Mouse (Mus musculus): Measurements from ENCODE around the gene Foxj3. TPM values are rescaled to one million over a fixed set of nuclear protein-coding genes. Genes with fewer than 3 reads are reported as not detected.
A peak's percentile ranks its signal among the peaks of the same experiment; 100 is the strongest.

Gene Foxj3
- polyA plus RNA-seq, 1 experiment from 2014 or later, result 27.3 TPM

- Histone ChIP-seq H3K4me1 (peaks cover 8% of the 10 kb centered on the region), H3K4me3 (no peak overlapping the region), H3K9ac (no peak overlapping the region), H3K27ac (no peak overlapping the region), H3K4me2 (replicated peaks) (no peak overlapping the region), H3K36me3 (no peaks in the 10 kb centered on the region), H3K9me3 (replicated peaks) (no peaks in the 10 kb centered on the region), H3K27me3 (no peaks in the 10 kb centered on the region)
- ATAC-seq (ENCODE audit: low FRiP score), result 0 out of 2 replicates have a peak, but pooled peaks have one; percentile 20
- 62% methylated on average over 10 of the region's 10 CpGs for WGBS
Observed at GRCm38 (mm10) chr4:119669356-119670209, 132.8 kb downstream of the Foxj3 start.

- Histone ChIP-seq H3K4me1 (peaks cover 8% of the 10 kb centered on the region), H3K36me3 (no peaks in the 10 kb centered on the region), H3K27me3 (no peaks in the 10 kb centered on the region), H3K4me2 (replicated peaks) (no peak overlapping the region), H3K4me3 (no peak overlapping the region), H3K9me3 (replicated peaks) (no peaks in the 10 kb centered on the region), H3K27ac (no peak overlapping the region), H3K9ac (no peak overlapping the region)
- WGBS, result 42% methylated on average over 7 of the region's 7 CpGs
- no peak for ATAC-seq (ENCODE audit: low FRiP score)
Observed at GRCm38 (mm10) chr4:119670210-119670555, 133.4 kb downstream of the Foxj3 start.

GRCm38 (mm10) chr4:119670736-119671135 is 133.9 kb downstream of the Foxj3 start:
- no peak overlapping the region for H3K27ac ChIP-seq
- no peak overlapping the region for H3K4me2 ChIP-seq (replicated peaks)
- no peak for ATAC-seq (ENCODE audit: low FRiP score)
- H3K9me3 ChIP-seq (replicated peaks), result no peaks in the 10 kb centered on the region
- WGBS, result 88% methylated on average over 6 of the region's 6 CpGs
- H3K4me1 ChIP-seq, result peaks cover 8% of the 10 kb centered on the region
- H3K4me3 ChIP-seq, result no peak overlapping the region
- H3K27me3 ChIP-seq, result no peaks in the 10 kb centered on the region
- no peak overlapping the region for H3K9ac ChIP-seq
- no peaks in the 10 kb centered on the region for H3K36me3 ChIP-seq

GRCm38 (mm10) chr4:119671164-119671563 is 134.4 kb downstream of the Foxj3 start:
- 94% methylated on average over 9 of the region's 9 CpGs for WGBS
- Histone ChIP-seq H3K27me3 (no peaks in the 10 kb centered on the region), H3K36me3 (no peaks in the 10 kb centered on the region), H3K4me3 (no peak overlapping the region), H3K9me3 (replicated peaks) (no peaks in the 10 kb centered on the region), H3K27ac (no peak overlapping the region), H3K4me1 (peaks cover 8% of the 10 kb centered on the region), H3K4me2 (replicated peaks) (no peak overlapping the region), H3K9ac (no peak overlapping the region)
- ATAC-seq (ENCODE audit: low FRiP score), result no peak

- Histone ChIP-seq H3K27me3 (no peaks in the 10 kb centered on the region), H3K9ac (no peak overlapping the region), H3K36me3 (no peaks in the 10 kb centered on the region), H3K9me3 (replicated peaks) (no peaks in the 10 kb centered on the region), H3K4me1 (peaks cover 8% of the 10 kb centered on the region), H3K4me2 (replicated peaks) (no peak overlapping the region), H3K4me3 (no peak overlapping the region), H3K27ac (no peak overlapping the region)
- 41% methylated on average over 5 of the region's 5 CpGs for WGBS
- no peak for ATAC-seq (ENCODE audit: low FRiP score)
Observed at GRCm38 (mm10) chr4:119672685-119673084, 135.9 kb downstream of the Foxj3 start.

Other genes with a start within 250 kb of the Foxj3 start
- 1,173 and 1,272 TPM in 2 replicates for gene Ybx1, start 242.4 kb upstream of the Foxj3 start, polyA plus RNA-seq (2016; fragmentation: Nextera tagmentation; extraction: Ambion mirVana)
- gene Ppih, start 216.5 kb upstream of the Foxj3 start, polyA plus RNA-seq (2016; fragmentation: Nextera tagmentation; extraction: Ambion mirVana), result 78.4 and 87.1 TPM in 2 replicates
- 15.7 and 16.2 TPM in 2 replicates for gene Ccdc30, start 121.5 kb upstream of the Foxj3 start, polyA plus RNA-seq (2016; fragmentation: Nextera tagmentation; extraction: Ambion mirVana)
- 24.3 and 24.5 TPM in 2 replicates for gene Ppcs, start 114.6 kb upstream of the Foxj3 start, polyA plus RNA-seq (2016; fragmentation: Nextera tagmentation; extraction: Ambion mirVana)
- gene Zmynd12, start 114.2 kb upstream of the Foxj3 start, polyA plus RNA-seq (2016; fragmentation: Nextera tagmentation; extraction: Ambion mirVana), result 0.23 and 0.55 TPM in 2 replicates
- gene Rimkla, start 44.4 kb upstream of the Foxj3 start, polyA plus RNA-seq (2016; fragmentation: Nextera tagmentation; extraction: Ambion mirVana), result 10.6 and 11.1 TPM in 2 replicates
- 4.5 and 4.8 TPM in 2 replicates for gene Frg2f1, start 2.5 kb downstream of the Foxj3 start, polyA plus RNA-seq (2016; fragmentation: Nextera tagmentation; extraction: Ambion mirVana)
- gene Guca2a, start 100.7 kb downstream of the Foxj3 start, polyA plus RNA-seq (2016; fragmentation: Nextera tagmentation; extraction: Ambion mirVana), result not detected in 2 replicates
- gene Guca2b, start 122.0 kb downstream of the Foxj3 start, polyA plus RNA-seq (2016; fragmentation: Nextera tagmentation; extraction: Ambion mirVana), result not detected in 2 replicates
- gene Hivep3, start 196.8 kb downstream of the Foxj3 start, polyA plus RNA-seq (2016; fragmentation: Nextera tagmentation; extraction: Ambion mirVana), result 4.5 and 4.9 TPM in 2 replicates